In genomic region chr6:124729850-124730705, GRCm38 (mm10) we compare ENCODE assay signal across 12 mouse cellular contexts. TPM values are rescaled to one million over a fixed set of nuclear protein-coding genes. Genes with fewer than 3 reads are reported as not detected.
DNase-seq lines count a peak whose midpoint lies in the region; ATAC-seq and TF ChIP-seq lines count a peak whose summit lies in the region.
"Had no signal": no experiment of that assay in that cellular context is flagged by ENCODE, and none has a peak within 500 bp of the region (broad histone marks: within the 10 kb centered on the region; RNA-seq: fewer than 3 reads in every experiment).

No protein-coding gene starts in this region.

- TF ChIP-seq POLR2A in bone marrow, adult 2 months (IDR thresholded peaks at IDR 0.05; ENCODE audit: borderline replicate concordance, control insufficient read depth, low read depth, low read length): no peak

- H3K4me3 ChIP-seq in bone marrow, adult 2 months (replicated peaks; ENCODE audit: control insufficient read depth, low read depth, low read length): peak overlapping the region; percentile 70
- no peak overlapping the region for H3K4me3 ChIP-seq in liver, embryonic 16.5 days (ENCODE audit: low read depth, low read length)
- H3K4me3 ChIP-seq: neural tube, embryonic 13.5 days had no signal

- peak overlapping the region; percentile 34; the same call in 1 of the 2 replicates for H3K4me2 ChIP-seq in liver, embryonic 16.5 days (ENCODE audit: low read depth, low read length)
- H3K4me2 ChIP-seq: neural tube, embryonic 13.5 days had no signal

- ATAC-seq in liver, embryonic 16.5 days (ENCODE audit: low read depth): peak; percentile 24; the same call in 1 of the 2 replicates

- peak; percentile 67 for DNase-seq in lung, postnatal 25 days (ENCODE audit: low spot score)
- no peak for DNase-seq in lung, postnatal 14 days
- DNase-seq in thymus, postnatal 10 days (ENCODE audit: low spot score in 2 of 2): peak; percentile 42 to 45
- no peak for DNase-seq in cerebellum, adult 9-11 months
- DNase-seq in frontal cortex, postnatal 14 days (ENCODE audit: low spot score in 2 of 2): no peak
- DNase-seq in retina, embryonic 14.5 days (ENCODE audit: low spot score): no peak
- DNase-seq: adrenal gland, postnatal 10 days; kidney, postnatal 14 days had no signal

- no peak overlapping the region for H3K9ac ChIP-seq in liver, embryonic 16.5 days (ENCODE audit: low read depth, low read length)
- H3K9ac ChIP-seq: neural tube, embryonic 13.5 days had no signal

- H3K27me3 ChIP-seq in liver, embryonic 16.5 days (ENCODE audit: control insufficient read depth, insufficient read depth, low read depth, low read length): no peaks in the 10 kb centered on the region
- H3K27me3 ChIP-seq: neural tube, embryonic 13.5 days had no signal

- H3K27ac ChIP-seq in bone marrow, adult 2 months (ENCODE audit: control insufficient read depth, insufficient read depth, low read depth, low read length, poor library complexity): peak overlapping the region; percentile 95
- peak overlapping the region; percentile 37 for H3K27ac ChIP-seq in liver, embryonic 16.5 days (ENCODE audit: low read length)
- H3K27ac ChIP-seq: neural tube, embryonic 13.5 days had no signal

- 15% methylated on average over 8 of the region's 8 CpGs for WGBS in bone marrow, adult 2 months
- WGBS in liver, embryonic 16.5 days (ENCODE audit: insufficient replicate concordance): 36% methylated on average over 8 of the region's 8 CpGs

- TF ChIP-seq CTCF in bone marrow, adult 2 months (IDR thresholded peaks at IDR 0.05; ENCODE audit: control insufficient read depth, insufficient read depth, low read length): no peak

- no peaks in the 10 kb centered on the region for H3K36me3 ChIP-seq in liver, embryonic 16.5 days (ENCODE audit: control insufficient read depth, insufficient read depth)
- H3K36me3 ChIP-seq: neural tube, embryonic 13.5 days had no signal

- H3K9me3 ChIP-seq in liver, embryonic 16.5 days (replicated peaks; ENCODE audit: control insufficient read depth, low read length): no peaks in the 10 kb centered on the region
- H3K9me3 ChIP-seq: neural tube, embryonic 13.5 days had no signal

- peaks cover 12% of the 10 kb centered on the region for H3K4me1 ChIP-seq in bone marrow, adult 2 months (ENCODE audit: control insufficient read depth, insufficient read depth, low read length)
- H3K4me1 ChIP-seq in liver, embryonic 16.5 days (ENCODE audit: control insufficient read depth, low read depth, low read length): peaks cover 7% of the 10 kb centered on the region

RNA-seq across cellular contexts. Expression of gene Ptpn6, which starts 8.4 kb away (rescaled TPM):
- 239 and 439 TPM in 2 replicates for polyA plus RNA-seq in bone marrow, adult 2 months (2011; ENCODE audit: insufficient read depth, insufficient read length, low replicate concordance, missing spikeins)
- polyA plus RNA-seq in liver, embryonic 16.5 days (2015; fragmentation: Nextera tagmentation; extraction: Ambion mirVana): 38.2 and 38.3 TPM in 2 replicates

RNA-seq across cellular contexts. Expression of gene Grcc10, which starts 11.1 kb away (rescaled TPM):
- 138 and 208 TPM in 2 replicates for polyA plus RNA-seq in bone marrow, adult 2 months (2011; ENCODE audit: insufficient read depth, insufficient read length, low replicate concordance, missing spikeins)
- polyA plus RNA-seq in liver, embryonic 16.5 days (2015; fragmentation: Nextera tagmentation; extraction: Ambion mirVana): 80.7 and 83.6 TPM in 2 replicates

RNA-seq across cellular contexts. Expression of gene Phb2, which starts 17.9 kb away (rescaled TPM):
- polyA plus RNA-seq in bone marrow, adult 2 months (2011; ENCODE audit: insufficient read depth, insufficient read length, low replicate concordance, missing spikeins): 143 and 213 TPM in 2 replicates
- 206 and 214 TPM in 2 replicates for polyA plus RNA-seq in liver, embryonic 16.5 days (2015; fragmentation: Nextera tagmentation; extraction: Ambion mirVana)

RNA-seq across cellular contexts. Expression of gene Emg1, which starts 18.1 kb away (rescaled TPM):
- polyA plus RNA-seq in bone marrow, adult 2 months (2011; ENCODE audit: insufficient read depth, insufficient read length, low replicate concordance, missing spikeins): 101 and 149 TPM in 2 replicates
- polyA plus RNA-seq in liver, embryonic 16.5 days (2015; fragmentation: Nextera tagmentation; extraction: Ambion mirVana): 105 and 121 TPM in 2 replicates

RNA-seq across cellular contexts. Expression of gene Gm45234, which starts 25.7 kb away (rescaled TPM):
- polyA plus RNA-seq in bone marrow, adult 2 months (2011; ENCODE audit: insufficient read depth, insufficient read length, low replicate concordance, missing spikeins): not detected in 2 replicates
- polyA plus RNA-seq in liver, embryonic 16.5 days (2015; fragmentation: Nextera tagmentation; extraction: Ambion mirVana): not detected in 2 replicates
- polyA plus RNA-seq: cortical plate, adult 2 months; neural tube, embryonic 13.5 days had no signal

Comparison
In these comparisons a context has a peak if more than half of its experiments do, and no peak if none do; other contexts are left out.
1. DNase-seq: peak in lung, postnatal 25 days (single experiment) and thymus, postnatal 10 days (2 of 2); none in lung, postnatal 14 days (single experiment), cerebellum, adult 9-11 months (single experiment), frontal cortex, postnatal 14 days (0 of 2) and retina, embryonic 14.5 days (single experiment).